Mouse (Mus musculus): ENCODE results near the gene Spocd1. TPM values are rescaled to one million over a fixed set of nuclear protein-coding genes. Genes with fewer than 3 reads are reported as not detected.
A peak's percentile ranks its signal among the peaks of the same experiment; 100 is the strongest.

Spocd1 gene
- total and polyA plus RNA-seq, 3 experiments = 0.03 TPM; not detected in 2

GRCm38 (mm10) chr4:129884041-129884930 is 44.8 kb upstream of the Spocd1 start:
- peak overlapping the region; percentile 46 for H3K9ac ChIP-seq (ENCODE audit: control insufficient read depth, low read depth, low read length, poor library complexity, severe bottlenecking)
- no peaks in the 10 kb centered on the region for H3K36me3 ChIP-seq (ENCODE audit: control insufficient read depth in 1 of 2, insufficient read depth in 2 of 2, low read length in 2 of 2)
- peak; percentile 80 for DNase-seq (ENCODE audit: low read depth, low spot score)
- H3K4me1 ChIP-seq (ENCODE audit: control insufficient read depth in 1 of 2, insufficient read depth in 2 of 2, low read length in 2 of 2) = peaks cover 0 to 7% of the 10 kb centered on the region in 2 experiments; a peak in 2 of 4 replicates
- peak overlapping the region; percentile 84 for H3K27ac ChIP-seq (ENCODE audit: control insufficient read depth, low read depth, low read length)
- no peaks in the 10 kb centered on the region for H3K9me3 ChIP-seq (replicated peaks; ENCODE audit: insufficient read depth, low read length)
- peak overlapping the region; percentile 52 to 64 for H3K4me3 ChIP-seq (ENCODE audit: control insufficient read depth in 1 of 2, insufficient read depth in 1 of 2, low read depth in 2 of 2, low read length in 2 of 2)
- H3K27me3 ChIP-seq (ENCODE audit: control insufficient read depth in 1 of 2, insufficient read depth in 2 of 2, low read length in 2 of 2) = no peaks in the 10 kb centered on the region
- H3K79me2 ChIP-seq (ENCODE audit: control insufficient read depth, insufficient read depth, low read length, poor library complexity) = no peaks in the 10 kb centered on the region
- no peak for TF ChIP-seq USF2 (IDR thresholded peaks at IDR 0.05; ENCODE audit: borderline replicate concordance in 1 of 2, insufficient read depth in 1 of 2, low read depth in 1 of 2, low read length in 2 of 2)
- peak; percentile 56 for TF ChIP-seq NRF1 (IDR thresholded peaks at IDR 0.05; ENCODE audit: insufficient read depth, low read depth, low read length, poor library complexity, severe bottlenecking)
- no peak for TF ChIP-seq ZKSCAN1 (IDR thresholded peaks at IDR 0.05; ENCODE audit: low read depth, low read length)
- TF ChIP-seq MAZ (IDR thresholded peaks at IDR 0.05; ENCODE audit: low read depth, low read length) = no peak
- TF ChIP-seq TCF12 (IDR thresholded peaks at IDR 0.05; ENCODE audit: low read depth, low read length) = peak; percentile 34; the same call in 1 of the 2 replicates
- no peak; the same call in 1 of the 2 replicates for TF ChIP-seq POLR2AphosphoS2 (IDR thresholded peaks at IDR 0.05; ENCODE audit: low read length)
- TF ChIP-seq TAL1 (IDR thresholded peaks at IDR 0.05; ENCODE audit: low read length) = peak; percentile 25
- no peak for TF ChIP-seq SMC3 (IDR thresholded peaks at IDR 0.05; ENCODE audit: low read depth, low read length)
- peak; percentile 67 for TF ChIP-seq SIN3A (IDR thresholded peaks at IDR 0.05; ENCODE audit: low read length)
- peak; percentile 37; the same call in 1 of the 2 replicates for TF ChIP-seq ELF1 (IDR thresholded peaks at IDR 0.05; ENCODE audit: low read depth, low read length)
- TF ChIP-seq MAFK (IDR thresholded peaks at IDR 0.05; ENCODE audit: borderline replicate concordance, low read depth, low read length) = no peak
- TF ChIP-seq CTCF (IDR thresholded peaks at IDR 0.05 in 2 of 3, conservative IDR thresholded peaks at IDR 0.05 in 1 of 3; ENCODE audit: control insufficient read depth in 1 of 3, insufficient read depth in 1 of 3, low read depth in 2 of 3, low read length in 3 of 3, poor library complexity in 1 of 3, severe bottlenecking in 1 of 3) = no peak
- TF ChIP-seq KAT2A (conservative IDR thresholded peaks at IDR 0.05; ENCODE audit: low read depth, low read length) = no peak
- no peak for TF ChIP-seq UBTF (IDR thresholded peaks at IDR 0.05; ENCODE audit: borderline replicate concordance, insufficient read depth, low read depth, low read length)
- TF ChIP-seq EP300 (IDR thresholded peaks at IDR 0.05; ENCODE audit: low read depth in 1 of 2, low read length in 2 of 2) = no peak
- no peak for TF ChIP-seq CHD1 (IDR thresholded peaks at IDR 0.05; ENCODE audit: low read depth, low read length)
- no peak for TF ChIP-seq RCOR1 (IDR thresholded peaks at IDR 0.05; ENCODE audit: low read depth, low read length)
- no peak for TF ChIP-seq E2F4 (IDR thresholded peaks at IDR 0.05; ENCODE audit: borderline replicate concordance, low read depth, low read length)
- TF ChIP-seq MAX (IDR thresholded peaks at IDR 0.05; ENCODE audit: low read length) = no peak
- TF ChIP-seq MXI1 (IDR thresholded peaks at IDR 0.05; ENCODE audit: low read depth, low read length) = peak; percentile 67
- TF ChIP-seq POLR2AphosphoS5 (IDR thresholded peaks at IDR 0.05; ENCODE audit: borderline replicate concordance, low read depth, low read length) = no peak
- TF ChIP-seq BHLHE40 (IDR thresholded peaks at IDR 0.05; ENCODE audit: borderline replicate concordance, low read depth, low read length) = no peak
- no peak for TF ChIP-seq MYB (IDR thresholded peaks at IDR 0.05; ENCODE audit: low read depth, low read length)
- no peak for TF ChIP-seq JUND (IDR thresholded peaks at IDR 0.05; ENCODE audit: low read depth, low read length)
- TF ChIP-seq ZMIZ1 (IDR thresholded peaks at IDR 0.05; ENCODE audit: low read depth, low read length) = no peak; the same call in 1 of the 2 replicates
- TF ChIP-seq MEF2A (IDR thresholded peaks at IDR 0.05; ENCODE audit: extremely low read depth, insufficient replicate concordance, low read depth, low read length, poor library complexity, severe bottlenecking) = no peak
- no peak for TF ChIP-seq GABPA (IDR thresholded peaks at IDR 0.05; ENCODE audit: low read depth, low read length)
- peak in 1 of 2 experiments; percentile 56; a peak in 1 of 4 replicates for TF ChIP-seq POLR2A (IDR thresholded peaks at IDR 0.05; ENCODE audit: control insufficient read depth in 1 of 2, insufficient read depth in 1 of 2, low read depth in 1 of 2, low read length in 2 of 2, poor library complexity in 1 of 2)
- peak; percentile 14; the same call in 1 of the 2 replicates for TF ChIP-seq HCFC1 (IDR thresholded peaks at IDR 0.05; ENCODE audit: low read depth, low read length)
- TF ChIP-seq ZC3H11A (IDR thresholded peaks at IDR 0.05; ENCODE audit: low read depth, low read length) = no peak
- TF ChIP-seq TBP (IDR thresholded peaks at IDR 0.05; ENCODE audit: low read depth, low read length) = no peak
- TF ChIP-seq USF1 (IDR thresholded peaks at IDR 0.05; ENCODE audit: low read depth, low read length) = no peak
- TF ChIP-seq RAD21 (IDR thresholded peaks at IDR 0.05; ENCODE audit: low read depth, low read length) = no peak
- TF ChIP-seq NELFE (IDR thresholded peaks at IDR 0.05; ENCODE audit: low read depth, low read length) = peak; percentile 53
- peak; percentile 61 for TF ChIP-seq GATA1 (IDR thresholded peaks at IDR 0.05; ENCODE audit: low read depth, low read length)
